Mouse (Mus musculus): ENCODE measurements around the gene Myo9a.

- TF ChIP-seq CTCF (IDR thresholded peaks at IDR 0.05; ENCODE audit: low read depth, low read length) (no peak), EP300 (IDR thresholded peaks at IDR 0.05; ENCODE audit: insufficient read depth, low read depth, low read length) (no peak)
These were observed 133.9 kb downstream of the Myo9a start for GRCm38 (mm10) chr9:59884551-59884950.
